Mouse (Mus musculus): ENCODE measurements around the gene Stard13.

The Stard13 gene

GRCm38 (mm10) chr5:151228367-151229005 is 5.2 kb downstream of the Stard13 start:
- peak; percentile 28 for DNase-seq

GRCm38 (mm10) chr5:151223696-151224366 is 9.8 kb downstream of the Stard13 start:
- no peak for DNase-seq

GRCm38 (mm10) chr5:151222791-151223190 is 10.8 kb downstream of the Stard13 start:
- DNase-seq: no peak

GRCm38 (mm10) chr5:151218689-151219115 is 14.9 kb downstream of the Stard13 start:
- DNase-seq: peak; percentile 66

- DNase-seq: no peak
Measured at GRCm38 (mm10) chr5:151213097-151213496, 20.5 kb downstream of the Stard13 start.

GRCm38 (mm10) chr5:151210869-151211268 is 22.8 kb downstream of the Stard13 start:
- no peak for DNase-seq

GRCm38 (mm10) chr5:151210060-151210459 is 23.6 kb downstream of the Stard13 start:
- DNase-seq: no peak

- DNase-seq: no peak
Measured at GRCm38 (mm10) chr5:151205017-151205416, 28.6 kb downstream of the Stard13 start.

GRCm38 (mm10) chr5:151202925-151203324 is 30.7 kb downstream of the Stard13 start:
- DNase-seq: no peak

- DNase-seq: no peak
Measured at GRCm38 (mm10) chr5:151201220-151201619, 32.4 kb downstream of the Stard13 start.

- no peak for DNase-seq
Measured at GRCm38 (mm10) chr5:151199235-151199634, 34.4 kb downstream of the Stard13 start.

- DNase-seq: peak; percentile 21
Measured at GRCm38 (mm10) chr5:151196603-151197272, 36.9 kb downstream of the Stard13 start.

- DNase-seq: no peak
Measured at GRCm38 (mm10) chr5:151193885-151194520, 39.6 kb downstream of the Stard13 start.

GRCm38 (mm10) chr5:151192266-151192665 is 41.4 kb downstream of the Stard13 start:
- no peak for DNase-seq

GRCm38 (mm10) chr5:151190764-151191163 is 42.9 kb downstream of the Stard13 start:
- DNase-seq: no peak

GRCm38 (mm10) chr5:151189789-151190378 is 43.8 kb downstream of the Stard13 start:
- DNase-seq: peak; percentile 88

- no peak for DNase-seq
Measured at GRCm38 (mm10) chr5:151189321-151189720, 44.3 kb downstream of the Stard13 start.

GRCm38 (mm10) chr5:151188659-151189058 is 45.0 kb downstream of the Stard13 start:
- DNase-seq: no peak

GRCm38 (mm10) chr5:151187336-151187735 is 46.3 kb downstream of the Stard13 start:
- DNase-seq: no peak

- DNase-seq: no peak
Measured at GRCm38 (mm10) chr5:151185286-151185856, 48.3 kb downstream of the Stard13 start.

- DNase-seq: no peak
Measured at GRCm38 (mm10) chr5:151183656-151184240, 49.9 kb downstream of the Stard13 start.

- no peak for DNase-seq
Measured at GRCm38 (mm10) chr5:151181288-151181687, 52.3 kb downstream of the Stard13 start.
